Mouse (Mus musculus) E14TG2a.4 (cell line): Measurements from ENCODE around the gene Pcbp2.

Experiments
- CTCF ChIP-seq: conservative IDR thresholded peaks from 2 replicates; pipeline ENCODE4 v1.5.1; 2014; ENCODE audit warnings: low read length
- NANOG ChIP-seq: IDR thresholded peaks from 2 replicates; pipeline ENCODE4 v1.6.1; 2014; ENCODE audit warnings: borderline replicate concordance, low read length, mixed read lengths

DNA sequence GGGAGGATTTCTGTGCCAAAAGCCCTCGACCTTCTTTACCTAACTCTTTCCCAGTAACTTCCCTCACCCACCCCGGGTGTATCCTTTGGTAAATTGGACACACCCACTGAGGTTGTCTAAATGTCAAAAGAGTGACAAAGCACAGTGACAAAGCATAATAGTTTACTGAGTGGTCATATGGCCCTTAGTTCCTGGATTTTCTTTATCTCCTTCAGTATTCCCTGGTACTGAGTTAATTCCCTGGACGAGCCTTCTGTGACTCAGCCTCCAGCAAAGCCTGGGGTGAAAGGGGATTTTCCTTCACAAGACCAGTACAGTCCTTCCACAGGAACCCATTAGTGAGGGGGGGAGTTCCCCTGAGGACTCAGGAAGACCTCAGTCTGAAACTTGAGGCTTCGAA is 9.4 kb upstream of the Pcbp2 start:
- TF ChIP-seq NANOG (peak; percentile 25; the same call in 1 of the 2 replicates), CTCF (no peak)
